Mouse (Mus musculus): ENCODE data around the gene Sema3a.

The Sema3a gene

DNA sequence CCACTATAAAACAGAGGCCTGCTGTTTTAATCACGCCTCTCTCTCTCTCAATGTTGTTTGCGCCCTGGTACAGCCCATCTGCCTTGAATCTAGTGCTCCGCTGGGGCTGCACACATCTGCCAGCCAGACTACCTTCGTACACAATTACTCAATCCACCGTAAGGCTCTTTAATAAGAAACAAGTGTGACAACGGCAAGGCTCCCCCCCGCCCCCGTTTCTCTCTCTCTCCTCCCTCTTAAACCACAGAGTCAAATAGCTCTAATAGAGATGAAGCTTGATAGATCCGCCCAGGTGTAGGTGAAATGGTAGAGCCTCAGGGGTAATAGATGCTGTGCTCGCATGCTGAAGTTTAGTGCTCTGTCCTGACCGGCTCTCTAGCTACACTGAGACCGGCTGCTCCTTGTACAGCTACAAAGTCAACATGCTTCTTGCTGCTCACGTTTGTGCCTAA is at the start of gene Sema3a:
Sema3a (plus strand) TSS at position 174 of the 452 bp plus-strand sequence.
- DNase-seq (ENCODE audit: low read depth, low spot score): no peak

DNA sequence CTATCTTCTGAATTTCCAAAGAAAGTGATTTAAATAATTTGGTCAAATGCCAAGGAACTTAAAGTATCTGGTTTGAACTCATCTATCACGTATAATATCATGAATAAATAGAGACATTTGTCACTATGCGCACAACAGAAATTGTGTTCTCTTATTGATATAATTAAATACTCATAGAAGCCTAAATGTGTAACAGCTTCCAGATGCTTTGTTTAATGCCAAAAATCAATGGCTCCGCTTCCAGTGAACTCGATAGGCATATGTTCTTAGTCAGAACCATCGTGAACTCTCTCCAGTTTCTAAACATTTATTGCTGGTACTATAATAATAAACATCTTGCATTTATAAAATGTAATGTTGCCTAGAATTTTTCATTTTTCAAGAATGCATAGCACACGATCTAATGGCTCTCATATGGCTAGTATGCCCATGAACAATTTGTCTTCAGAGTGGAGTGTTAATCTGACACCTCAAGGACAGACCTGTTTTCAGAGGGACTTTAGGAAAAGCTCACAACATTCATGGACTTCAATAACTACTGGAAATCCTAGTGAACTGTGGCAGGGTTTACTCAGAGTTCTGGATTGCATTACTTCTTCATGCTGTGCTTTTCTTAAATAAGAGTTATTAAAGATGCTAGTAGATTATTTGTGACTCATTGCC is 40.3 kb upstream of the Sema3a start:
- DNase-seq (ENCODE audit: low read depth, low spot score): no peak

DNA sequence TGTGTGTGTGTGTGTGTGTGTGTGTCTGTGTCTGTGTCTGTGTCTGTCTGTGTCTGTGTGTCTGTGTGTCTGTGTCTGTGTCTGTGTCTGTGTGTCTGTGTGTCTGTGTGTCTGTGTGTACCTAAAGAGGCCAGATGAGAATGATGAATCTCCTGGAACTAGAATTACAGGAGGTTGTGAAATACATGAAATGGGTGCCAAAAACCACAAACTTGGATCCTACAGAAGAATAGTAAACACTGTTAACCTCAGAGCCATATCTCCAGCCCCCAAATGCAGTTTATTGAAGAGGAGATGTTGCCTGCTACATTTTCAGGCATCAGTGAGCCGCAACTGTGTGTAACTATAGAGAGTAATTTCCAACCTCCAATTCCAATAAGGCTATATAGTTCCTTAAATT is 34.8 kb upstream of the Sema3a start:
- DNase-seq (ENCODE audit: low read depth, low spot score): no peak

DNA sequence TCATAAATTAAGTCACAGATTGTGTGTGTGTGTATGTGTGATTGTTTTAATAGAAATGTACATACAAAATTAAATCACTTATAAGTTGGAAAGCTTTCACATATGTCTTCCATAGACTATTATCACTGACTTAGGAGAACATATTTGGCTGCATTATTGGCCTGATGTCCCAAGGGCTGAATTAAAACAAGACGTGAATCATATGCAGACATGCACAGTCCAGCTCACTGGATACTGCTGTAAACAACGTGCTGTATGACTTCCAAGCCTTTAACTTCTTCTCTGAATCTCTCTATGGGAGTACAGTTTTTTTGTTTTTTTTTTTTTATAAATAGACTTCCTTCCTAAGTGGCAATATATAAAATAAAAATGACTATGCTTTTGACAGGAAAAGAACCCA is 15.7 kb upstream of the Sema3a start:
- DNase-seq (ENCODE audit: low read depth, low spot score): no peak

DNA sequence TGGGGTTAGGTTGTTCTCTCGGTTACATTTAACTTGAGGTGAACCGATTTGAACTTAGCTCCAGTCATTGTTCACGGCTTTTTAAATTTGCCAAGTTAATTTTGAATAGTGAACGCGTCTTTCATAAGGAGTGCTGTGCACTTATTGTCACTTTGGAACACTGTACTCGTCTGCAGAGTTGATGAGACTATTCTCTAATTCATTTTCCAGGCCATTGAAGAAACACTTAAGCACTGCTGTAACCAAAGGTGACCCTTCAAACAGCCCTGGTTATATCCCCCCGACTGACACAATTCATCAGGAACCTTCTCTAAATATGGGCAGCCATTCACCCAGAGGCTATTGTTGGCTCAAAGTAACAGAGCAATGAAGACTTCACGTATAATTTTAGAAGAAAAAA is 8.0 kb upstream of the Sema3a start:
- DNase-seq (ENCODE audit: low read depth, low spot score): no peak

DNA sequence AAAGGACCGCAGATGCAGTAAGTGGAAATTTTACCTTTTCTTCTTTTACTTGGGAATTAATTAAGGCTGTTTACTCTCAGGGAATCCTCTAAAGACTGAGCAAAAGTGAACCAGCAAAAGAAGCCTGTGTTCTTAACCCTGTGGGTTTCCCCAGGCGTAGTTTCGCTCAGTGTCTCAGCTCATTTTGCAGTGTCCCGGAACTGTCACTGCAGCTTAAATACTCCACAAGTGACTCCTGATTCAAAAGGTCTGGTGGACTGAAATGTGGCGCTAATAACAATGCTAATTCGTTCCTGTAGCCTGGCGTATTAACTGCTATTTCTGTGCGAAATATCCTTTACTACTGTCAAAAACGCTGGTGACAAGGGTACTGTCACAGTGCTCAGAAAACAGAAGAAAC is 543 bp downstream of the Sema3a start:
- DNase-seq (ENCODE audit: low read depth, low spot score): no peak

DNA sequence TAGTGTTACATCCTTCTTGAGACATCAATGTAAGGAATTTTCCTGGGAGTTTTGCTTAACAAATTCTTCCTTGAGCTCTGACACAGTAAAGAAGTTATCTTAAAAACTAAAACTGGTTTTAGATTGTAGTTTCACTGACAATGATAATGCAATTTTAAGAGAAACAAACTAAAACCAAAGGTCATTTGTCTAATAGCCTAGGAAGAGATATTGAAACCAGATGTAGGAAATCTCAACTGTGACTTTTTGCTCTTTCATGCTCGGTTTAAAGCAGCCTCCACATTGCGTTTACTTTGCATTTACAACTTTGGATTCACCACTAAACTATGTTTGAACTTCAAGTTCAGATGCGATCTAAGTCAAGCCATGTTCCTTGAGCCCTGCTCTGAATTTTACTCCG is 982 bp downstream of the Sema3a start:
- no peak for DNase-seq (ENCODE audit: low read depth, low spot score)

DNA sequence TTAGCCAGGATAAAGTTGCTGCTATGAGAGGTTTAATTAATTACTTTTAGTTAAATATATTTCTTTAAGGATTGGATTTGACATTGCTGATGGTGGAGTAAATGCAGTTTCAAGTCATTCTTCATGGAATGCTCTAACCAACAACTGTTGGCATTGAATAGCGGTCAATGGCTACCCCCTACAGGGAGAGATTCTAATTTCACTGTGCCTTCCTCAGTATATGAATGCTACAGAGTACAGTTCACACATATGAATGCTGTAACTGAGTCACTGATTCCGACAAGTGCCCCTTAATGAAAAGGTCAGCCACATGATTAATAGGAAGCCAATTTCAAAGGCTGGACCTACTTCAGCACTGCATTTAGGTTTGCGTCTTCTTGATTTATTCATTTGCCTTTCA is 1.9 kb downstream of the Sema3a start:
- DNase-seq (ENCODE audit: low read depth, low spot score): no peak

DNA sequence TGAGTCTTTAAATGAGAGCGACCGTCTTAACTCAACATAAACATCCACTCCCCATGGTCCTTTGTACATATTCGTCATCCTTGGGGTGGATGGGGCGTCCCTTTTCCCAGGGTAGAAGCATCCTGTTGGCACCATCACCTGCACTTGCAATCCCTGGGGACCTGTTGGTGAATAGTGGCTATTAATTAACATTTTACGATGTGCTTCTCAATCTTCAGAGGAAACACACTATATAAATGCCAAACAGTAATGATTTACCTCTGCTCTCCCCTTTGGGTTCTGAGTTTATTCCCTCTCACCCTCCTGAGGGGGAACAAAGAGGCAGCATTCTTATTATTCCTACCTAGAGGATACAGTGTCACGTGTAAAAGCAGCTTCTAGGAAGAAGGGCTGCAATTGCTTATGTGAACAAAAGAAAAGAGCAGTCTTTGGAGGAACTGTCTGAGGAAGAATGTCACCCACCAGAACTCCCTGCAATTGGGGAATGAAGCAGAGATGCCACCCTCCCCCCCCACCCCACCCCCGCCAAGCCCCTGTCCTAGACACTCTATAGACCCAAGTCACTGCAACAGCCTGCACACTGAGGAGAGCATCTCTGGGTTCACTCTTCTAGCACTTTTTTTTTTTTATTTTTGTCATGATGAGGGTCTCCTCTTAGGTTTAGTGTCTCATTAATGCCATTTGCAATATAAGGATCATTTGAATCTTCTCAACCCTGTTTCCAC is 19.7 kb downstream of the Sema3a start:
- DNase-seq (ENCODE audit: low read depth, low spot score): no peak

DNA sequence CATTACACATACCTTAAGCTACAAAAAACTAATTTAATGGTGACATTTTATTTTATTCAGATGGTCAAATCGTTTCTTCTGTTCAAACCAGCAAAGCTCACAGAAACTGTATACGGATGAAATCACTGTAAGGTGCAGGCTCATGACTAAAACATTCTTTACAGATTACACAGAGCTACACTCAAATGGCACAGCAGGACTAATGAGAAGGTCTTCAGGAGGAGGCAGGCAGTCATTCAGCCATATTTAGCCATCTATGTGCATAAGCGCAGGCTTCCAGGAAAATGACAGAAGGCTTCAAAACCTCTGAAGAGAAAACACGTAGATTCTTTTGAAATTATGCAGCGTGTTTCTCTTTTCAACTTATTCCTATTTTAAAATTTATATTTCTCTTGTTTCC is 24.7 kb downstream of the Sema3a start:
- no peak for DNase-seq (ENCODE audit: low read depth, low spot score)

DNA sequence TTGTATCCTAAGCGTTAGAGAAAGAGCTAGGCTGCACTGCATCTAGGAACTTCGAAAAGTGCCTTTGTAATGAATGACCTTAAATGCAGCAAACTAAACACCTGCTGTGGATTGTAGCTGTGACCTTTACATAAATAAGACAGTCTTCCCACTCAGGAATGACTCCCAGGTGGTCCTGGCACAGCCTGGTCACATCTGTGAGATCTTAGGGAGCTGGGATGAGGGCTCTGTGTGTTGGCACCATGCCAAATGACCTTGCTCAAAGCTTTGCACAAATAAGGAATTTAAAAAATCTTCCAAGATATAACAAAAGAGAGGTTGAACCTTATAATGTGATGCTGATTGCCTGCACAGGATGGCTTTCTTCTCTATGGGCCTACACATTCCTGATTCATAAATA is 25.8 kb downstream of the Sema3a start:
- DNase-seq (ENCODE audit: low read depth, low spot score): no peak

DNA sequence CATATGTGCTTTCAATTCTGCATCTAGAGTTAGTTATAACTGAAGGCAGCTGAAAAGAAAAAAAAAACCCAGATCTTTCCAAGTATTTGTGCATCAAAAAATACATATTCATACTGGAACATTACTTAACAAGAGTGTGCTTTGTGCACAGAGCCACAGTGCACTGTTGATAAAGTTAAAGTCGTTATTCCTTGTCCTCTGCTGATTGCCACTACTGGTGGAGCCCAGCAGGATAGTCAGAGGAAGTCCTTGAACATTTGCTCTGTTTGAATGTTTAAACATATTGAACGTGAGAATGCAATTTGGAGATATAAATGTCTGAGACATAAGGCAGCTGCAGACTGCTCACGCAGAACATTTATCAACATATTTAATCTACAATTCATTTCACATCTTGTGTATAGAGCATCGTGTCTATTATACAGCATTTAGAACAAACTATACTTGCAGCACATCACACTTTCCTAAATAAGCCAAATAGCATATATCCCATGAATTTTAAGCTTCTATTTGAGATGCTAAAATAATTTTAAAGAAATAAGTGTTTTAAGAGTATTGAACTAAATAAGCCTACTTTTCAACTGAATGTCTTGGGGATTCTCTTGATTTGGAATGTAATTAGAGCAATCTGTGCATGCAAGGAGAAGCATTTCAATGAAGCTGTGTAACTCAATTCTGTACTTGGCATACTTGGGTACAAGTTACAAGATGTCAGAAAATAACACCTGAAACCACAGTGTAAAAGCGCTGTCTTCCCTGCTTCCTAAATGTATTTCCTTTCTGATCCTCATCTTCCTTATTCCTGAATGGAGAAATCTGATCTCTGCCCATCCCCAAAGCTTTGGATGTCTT is 32.8 kb downstream of the Sema3a start:
- DNase-seq (ENCODE audit: low read depth, low spot score): no peak

DNA sequence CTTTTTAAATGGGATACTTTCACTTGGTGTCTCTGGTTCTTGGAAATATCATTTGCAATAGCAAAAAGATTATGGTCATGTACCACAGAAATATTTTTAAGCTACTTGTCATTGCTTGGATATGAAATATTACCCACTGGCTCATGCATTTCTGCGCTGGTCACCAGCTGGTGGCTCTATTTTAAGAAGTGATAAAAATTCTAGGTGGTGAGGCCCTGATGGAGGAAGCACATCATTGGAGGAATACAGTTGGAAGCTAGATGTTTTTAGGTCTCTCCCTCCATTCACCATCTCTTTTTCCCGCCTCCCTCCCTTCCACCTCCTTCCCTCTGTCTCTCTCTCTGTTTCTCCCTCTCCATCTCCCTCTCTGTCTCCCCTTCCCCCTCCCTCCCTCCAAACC is 57.0 kb downstream of the Sema3a start:
- DNase-seq (ENCODE audit: low read depth, low spot score): no peak

DNA sequence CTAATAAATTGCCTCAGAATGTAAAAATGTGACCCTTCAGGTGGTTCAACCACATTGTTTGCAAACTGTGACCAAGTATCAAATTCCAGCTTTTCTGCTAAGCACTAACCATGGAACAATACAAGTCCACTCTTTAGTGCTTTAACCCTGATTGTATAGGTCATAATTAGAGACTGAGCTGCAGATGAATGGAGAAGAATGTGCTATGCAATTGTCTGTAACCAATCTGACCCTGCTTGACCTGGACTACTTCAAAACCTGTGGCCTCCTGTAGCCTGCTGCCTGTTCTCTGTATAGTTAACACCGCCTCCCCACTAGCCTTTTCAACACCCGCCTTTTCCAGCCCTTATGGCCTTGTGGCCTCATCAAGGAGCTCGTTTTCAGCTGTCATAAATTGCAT is 72.7 kb downstream of the Sema3a start:
- DNase-seq (ENCODE audit: low read depth, low spot score): no peak

DNA sequence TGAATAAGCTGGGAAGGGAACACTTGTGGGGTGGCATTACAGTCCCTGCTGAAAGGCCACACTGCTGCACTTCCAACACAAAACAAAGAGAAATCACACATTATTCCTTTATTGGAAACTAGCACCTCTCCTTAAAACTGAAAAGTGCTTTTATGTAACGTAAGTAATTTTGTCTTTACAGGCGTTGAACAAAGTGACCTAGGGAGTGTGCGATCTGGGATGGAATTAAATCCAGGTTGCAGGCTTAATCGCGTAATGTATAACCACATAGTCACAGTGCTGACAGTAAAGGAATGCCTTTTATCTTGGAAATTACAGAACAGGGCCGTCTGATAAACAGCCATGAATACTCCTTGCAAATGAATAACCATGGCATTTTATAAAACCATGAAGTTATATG is 74.5 kb downstream of the Sema3a start:
- no peak for DNase-seq (ENCODE audit: low read depth, low spot score)

DNA sequence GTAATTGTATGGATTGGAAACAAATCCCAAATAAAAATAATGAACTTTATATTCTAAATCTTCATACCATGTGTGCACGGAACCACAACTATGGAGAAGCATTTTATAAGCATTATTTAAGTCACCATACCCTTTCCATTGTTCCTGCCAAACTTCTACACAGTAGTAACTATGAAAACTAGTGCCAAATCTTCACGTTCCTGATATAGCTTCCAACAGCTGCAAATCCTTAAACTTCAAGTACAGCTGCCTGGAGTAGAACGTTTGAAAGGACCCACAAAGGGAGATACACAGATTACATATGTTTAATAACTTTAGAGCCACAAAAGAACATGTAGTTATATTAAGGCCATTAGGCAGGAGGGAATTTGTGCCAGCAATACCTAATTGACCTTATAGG is 130.1 kb downstream of the Sema3a start:
- no peak for DNase-seq (ENCODE audit: low read depth, low spot score)

DNA sequence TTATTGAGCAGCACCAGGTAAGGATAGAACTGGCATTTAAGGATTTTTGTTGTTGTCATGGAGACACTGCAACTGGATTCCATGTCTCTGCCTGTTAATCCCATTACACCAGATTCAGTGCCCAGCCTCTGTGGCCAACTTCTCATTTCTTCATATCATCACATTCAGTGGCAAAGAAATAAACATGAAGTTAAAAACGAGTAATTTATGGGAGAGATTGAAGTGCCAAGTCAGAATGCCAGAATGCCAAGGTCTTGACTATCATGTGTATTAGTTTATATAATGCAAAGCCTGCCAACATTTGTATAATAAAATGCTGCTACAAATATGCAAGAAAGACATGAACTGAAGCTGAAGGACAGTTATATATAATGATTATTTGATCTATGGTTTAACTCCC is 131.1 kb downstream of the Sema3a start:
- no peak for DNase-seq (ENCODE audit: low read depth, low spot score)

DNA sequence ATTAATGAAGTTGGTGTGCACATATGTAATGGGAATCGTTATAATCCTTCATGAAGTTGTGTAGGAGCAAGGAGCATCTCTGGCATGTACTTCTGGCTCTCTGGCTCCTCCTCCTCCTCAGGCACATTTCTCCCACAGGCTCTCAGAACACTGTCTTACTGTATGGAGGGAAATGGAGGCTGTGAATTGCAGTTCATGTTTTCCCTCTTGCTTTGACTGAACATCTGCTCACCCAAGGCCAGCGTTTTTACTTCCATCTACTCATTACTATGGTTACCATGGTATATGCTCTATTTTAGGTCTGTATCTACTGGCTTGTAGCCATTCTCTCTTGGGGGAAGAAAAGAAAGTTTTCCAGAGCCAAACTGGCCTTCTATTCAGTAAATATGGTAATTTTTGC is 137.9 kb downstream of the Sema3a start:
- no peak for DNase-seq (ENCODE audit: low read depth, low spot score)

DNA sequence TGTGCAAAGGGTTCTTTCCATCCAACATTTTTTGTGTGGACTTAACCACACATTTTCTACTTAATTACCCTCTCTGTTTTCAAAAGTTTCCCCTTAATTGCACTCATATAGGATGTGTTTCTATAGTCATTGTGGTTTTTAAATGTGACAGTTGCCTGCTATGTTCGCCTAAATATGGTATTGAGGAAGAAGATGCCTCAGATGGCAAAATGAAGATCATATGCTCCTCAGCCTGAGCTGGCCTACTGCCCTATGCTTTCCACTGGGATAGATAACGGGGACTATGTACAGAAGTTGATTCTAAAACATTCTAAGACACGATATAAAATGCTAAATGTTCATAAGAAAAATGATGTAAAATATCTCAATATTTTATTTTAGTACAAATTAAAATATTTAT is 138.3 kb downstream of the Sema3a start:
- no peak for DNase-seq (ENCODE audit: low read depth, low spot score)

DNA sequence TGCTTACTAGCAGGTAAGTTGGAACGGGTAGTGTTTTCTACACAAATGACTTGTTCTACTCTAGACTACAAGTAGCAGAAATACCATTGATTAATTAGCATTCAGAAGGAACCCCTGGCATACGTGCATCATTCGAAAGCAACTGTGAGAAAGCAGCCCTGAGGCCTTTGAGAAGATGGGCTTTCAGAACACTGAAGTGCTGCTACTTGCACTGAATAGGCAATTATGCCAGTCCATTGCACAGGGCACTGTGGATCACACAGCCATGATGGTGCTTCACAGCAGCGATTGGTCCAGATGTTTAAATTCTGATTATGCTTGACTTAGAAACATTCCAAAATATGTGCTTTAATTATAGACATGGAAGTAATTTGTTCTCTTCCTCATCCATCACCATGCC is 187.5 kb downstream of the Sema3a start:
- DNase-seq (ENCODE audit: low read depth, low spot score): no peak

DNA sequence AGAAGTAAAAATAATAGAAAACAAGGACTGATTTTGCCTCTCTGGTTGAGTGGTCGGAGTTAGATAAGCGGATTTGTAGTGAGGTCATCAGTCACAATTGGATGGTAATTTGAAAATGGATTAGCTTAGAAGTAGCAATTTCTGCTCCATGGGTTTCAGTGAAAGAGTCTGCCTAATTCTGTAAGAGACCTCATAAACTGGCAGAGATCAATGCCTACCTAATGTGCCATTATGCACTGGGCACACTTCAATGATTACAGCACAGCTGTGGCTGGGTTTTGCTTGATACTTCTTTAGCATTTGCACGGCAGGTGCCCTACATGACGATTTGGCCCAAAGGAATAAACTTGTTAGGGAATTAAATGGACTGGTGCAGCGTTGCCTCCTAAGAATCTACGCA is 188.8 kb downstream of the Sema3a start:
- no peak for DNase-seq (ENCODE audit: low read depth, low spot score)

DNA sequence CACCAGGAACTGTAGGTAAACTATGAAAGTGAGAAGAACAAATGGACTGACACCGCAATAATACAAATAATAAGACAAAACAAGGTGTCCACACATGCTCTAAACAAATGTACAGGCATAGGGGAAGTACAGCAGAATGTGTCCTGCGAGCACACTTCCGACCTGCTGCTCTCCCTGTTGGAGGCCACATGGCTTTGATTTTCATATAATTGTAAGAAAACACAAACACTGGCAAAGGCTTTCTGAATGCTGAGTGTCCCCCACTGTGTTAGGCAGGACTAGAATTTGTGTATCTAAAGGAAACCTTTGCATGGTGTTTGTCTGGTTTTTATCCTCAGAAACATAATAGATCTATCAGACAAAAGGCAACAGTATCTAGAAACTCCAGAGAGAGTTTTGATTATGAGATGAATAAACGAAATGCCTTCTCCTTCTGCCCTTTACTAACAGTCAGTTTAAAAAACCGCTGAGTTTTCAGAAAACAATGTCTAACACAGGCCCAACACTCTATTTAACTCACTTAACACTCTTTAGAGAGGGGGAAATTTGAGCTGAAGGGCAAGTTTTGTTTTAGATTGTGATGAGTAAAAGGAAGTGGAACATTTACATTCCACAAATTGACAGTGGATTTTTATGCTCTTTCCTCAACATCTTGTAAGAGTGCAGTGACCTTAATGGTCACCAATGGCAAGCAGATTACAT is 193.7 kb downstream of the Sema3a start:
- DNase-seq (ENCODE audit: low read depth, low spot score): no peak

Measured in A20 (cell line).